Mouse (Mus musculus) lung, embryonic 14.5 days (tissue): ENCODE data around the gene Plekha6. TPM values are rescaled to one million over a fixed set of nuclear protein-coding genes. Genes with fewer than 3 reads are reported as not detected.
A peak's percentile ranks its signal among the peaks of the same experiment; 100 is the strongest.

ENCODE experiments used
- ATAC-seq: fragments of 200-750 bp; cut with Nextera tagmentation; 2 replicates; pipeline ENCODE4 v1.8.0; 2017; ENCODE audit warnings: mild to moderate bottlenecking, moderate TSS enrichment, moderate library complexity; ENCODE audit not compliant: insufficient read depth
- DNase-seq: peaks from one replicate; pipeline ENCODE4 v3.0.0-alpha.2; 2015
- H3K27ac ChIP-seq: fragments of 300-500 bp; sonication (generic); 2 replicates; pipeline ENCODE4 v1.5.1; 2014; ENCODE audit warnings: low read depth, mild to moderate bottlenecking, moderate library complexity
- H3K27me3 ChIP-seq: fragments of 300-500 bp; sonication (generic); 2 replicates; pipeline ENCODE4 v1.6.1; 2014; ENCODE audit warnings: low read length, control low read depth; ENCODE audit not compliant: insufficient read depth
- H3K36me3 ChIP-seq: fragments of 300-500 bp; sonication (generic); 2 replicates; pipeline ENCODE4 v1.6.1; 2014; ENCODE audit warnings: control low read depth; ENCODE audit not compliant: insufficient read depth
- H3K4me1 ChIP-seq: fragments of 300-500 bp; sonication (generic); 2 replicates; pipeline ENCODE4 v1.6.1; 2014; ENCODE audit warnings: antibody characterized with exemption, control low read depth; ENCODE audit not compliant: insufficient read depth
- H3K4me2 ChIP-seq: fragments of 300-500 bp; sonication (generic); 2 replicates; pipeline ENCODE4 v1.6.1; 2014; ENCODE audit warnings: mild to moderate bottlenecking
- H3K4me3 ChIP-seq: fragments of 300-500 bp; sonication (generic); 2 replicates; pipeline ENCODE4 v1.5.1; 2014; ENCODE audit warnings: low read depth, low read length
- H3K9ac ChIP-seq: fragments of 300-500 bp; sonication (generic); 2 replicates; pipeline ENCODE4 v1.6.1; 2014
- H3K9me3 ChIP-seq: fragments of 300-500 bp; sonication (generic); 2 replicates; pipeline ENCODE4 v1.6.1; 2016; ENCODE audit warnings: low read depth, low read length, control low read depth
- CTCF ChIP-seq: IDR thresholded peaks from 2 replicates; pipeline ENCODE4 v1.5.1; 2016; ENCODE audit warnings: antibody characterized with exemption, low read depth
- WGBS: fragments of 180-500 bp; shearing (Covaris S2); extraction: QIAGEN DNeasy Blood & Tissue Kit; methylation state at CpG from one replicate; pipeline ENCODE4 v1.1.7; 2014; 5-methylcytosine and 5-hydroxymethylcytosine counted together
- polyA plus RNA-seq: library from polyadenylated mRNA; unstranded; fragments of >200 nt; fragmentation: Nextera tagmentation; extraction: Ambion mirVana; gene quantifications from 2 replicates; pipeline ENCODE4 v1.2.1, GENCODE M21; 2014

The Plekha6 gene
- polyA plus RNA-seq, 1 experiment from 2014 or later: 6.7 TPM

DNA sequence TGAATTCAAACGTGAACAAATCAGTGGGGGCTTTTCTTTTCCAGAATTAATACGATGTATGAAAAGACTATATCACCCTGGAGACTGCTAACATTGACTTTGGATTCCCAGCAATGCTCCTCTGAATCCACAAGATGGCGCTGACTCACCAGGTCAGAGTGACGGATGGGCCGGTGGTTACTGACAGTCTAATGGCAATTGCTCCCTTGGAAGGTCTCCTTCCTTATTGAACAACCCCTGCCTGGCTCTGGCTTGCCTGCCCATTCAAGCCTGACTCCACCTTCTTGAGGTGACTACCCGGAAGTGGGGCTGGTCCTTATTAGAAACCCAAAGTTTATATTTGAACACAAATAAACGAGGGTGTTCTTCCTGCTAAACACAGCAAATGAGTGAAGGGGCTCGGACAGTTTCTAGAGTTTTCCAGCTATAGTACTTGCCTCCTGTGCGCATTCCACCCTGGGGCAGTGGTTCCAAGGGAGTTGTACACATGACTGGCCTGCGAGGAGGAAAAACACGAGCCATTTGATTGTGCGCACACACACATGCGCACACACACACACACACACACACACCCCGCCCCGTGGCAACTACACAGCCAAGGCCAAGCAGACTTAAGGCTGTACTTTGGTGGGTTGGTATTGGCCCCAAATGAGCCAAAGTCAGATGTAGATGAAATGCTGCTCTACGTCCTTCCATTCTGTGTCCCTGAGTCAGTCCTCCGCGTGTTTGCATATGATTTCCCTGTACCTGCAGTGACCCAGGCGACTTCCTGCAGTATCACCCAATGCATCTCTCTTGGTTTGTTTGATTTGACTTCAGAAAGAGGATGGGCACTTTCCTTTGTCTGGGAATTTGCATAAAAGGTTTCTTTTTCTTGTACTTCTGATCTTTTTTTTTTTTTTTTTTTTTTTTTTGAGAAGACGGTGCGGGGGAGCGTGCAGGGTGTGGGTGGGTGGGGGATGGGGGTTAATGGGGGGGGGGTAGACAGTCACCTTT, 17.7 kb upstream of the Plekha6 start:
- ATAC-seq (no peak), DNase-seq (peak; percentile 84)
- no peaks in the 10 kb centered on the region; the same call in 1 of the 2 replicates for H3K9me3 ChIP-seq
- no peaks in the 10 kb centered on the region for H3K4me1 ChIP-seq
- H3K9ac ChIP-seq: no peak overlapping the region
- no peaks in the 10 kb centered on the region for H3K27me3 ChIP-seq
- peak; percentile 89 for TF ChIP-seq CTCF
- WGBS: 55% methylated on average over 22 of the region's 22 CpGs
- H3K4me3 ChIP-seq: no peak overlapping the region
- H3K36me3 ChIP-seq: peaks cover 6% of the 10 kb centered on the region; the same call in 1 of the 2 replicates
- no peak overlapping the region for H3K4me2 ChIP-seq
- no peak overlapping the region for H3K27ac ChIP-seq

DNA sequence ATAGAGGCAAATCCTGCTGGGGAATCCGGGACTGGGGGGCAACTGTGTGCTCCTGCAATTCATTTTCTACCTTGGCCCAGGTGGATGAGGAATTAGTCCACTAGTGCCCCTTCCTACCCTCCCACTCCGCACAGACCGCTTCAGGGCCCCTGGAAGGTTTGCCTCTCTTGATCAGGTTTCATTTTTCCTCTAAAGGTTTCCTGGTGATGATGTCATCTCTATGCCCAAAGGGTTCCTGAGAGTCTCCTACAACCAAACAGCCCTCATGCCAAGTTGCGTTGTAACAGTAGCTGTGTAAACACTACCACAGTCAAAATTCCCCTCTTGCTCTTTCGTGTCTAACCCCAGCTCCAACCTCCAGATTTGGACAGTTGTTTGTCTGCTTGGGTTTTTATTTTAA, 16.7 kb upstream of the Plekha6 start:
- ATAC-seq: no peak
- no peak for DNase-seq
- 56% methylated on average over 5 of the region's 5 CpGs for WGBS
- no peak overlapping the region for H3K4me2 ChIP-seq
- H3K9ac ChIP-seq: no peak overlapping the region
- H3K36me3 ChIP-seq: no peaks in the 10 kb centered on the region
- H3K4me3 ChIP-seq: no peak overlapping the region
- TF ChIP-seq CTCF: no peak
- H3K27ac ChIP-seq: no peak overlapping the region
- H3K9me3 ChIP-seq: no peaks in the 10 kb centered on the region; the same call in 1 of the 2 replicates
- H3K4me1 ChIP-seq: no peaks in the 10 kb centered on the region
- H3K27me3 ChIP-seq: no peaks in the 10 kb centered on the region

DNA sequence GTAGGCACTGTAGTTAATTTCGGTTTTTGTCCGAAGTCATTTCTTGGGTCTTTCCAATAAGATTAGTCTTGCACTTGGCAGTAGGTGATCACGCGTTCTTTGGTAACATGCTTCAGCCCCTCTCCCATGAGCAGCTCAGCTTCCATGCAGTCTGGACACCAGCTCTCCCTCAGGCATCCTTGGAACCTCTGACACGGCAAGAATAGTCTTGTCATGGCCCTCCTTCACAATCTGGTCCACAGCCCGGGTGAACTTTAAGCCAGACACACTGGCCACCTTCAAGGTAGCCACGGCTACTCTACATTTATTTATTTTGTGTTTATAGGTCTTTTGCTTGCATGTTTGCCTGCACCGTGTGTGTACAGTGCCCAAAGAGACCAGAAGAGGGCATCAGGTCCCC, 15.9 kb upstream of the Plekha6 start:
- H3K4me1 ChIP-seq: no peaks in the 10 kb centered on the region
- H3K4me2 ChIP-seq: no peak overlapping the region
- TF ChIP-seq CTCF: no peak
- no peaks in the 10 kb centered on the region for H3K27me3 ChIP-seq
- WGBS: 91% methylated on average over 8 of the region's 8 CpGs
- no peak for ATAC-seq
- no peak overlapping the region for H3K9ac ChIP-seq
- no peaks in the 10 kb centered on the region; the same call in 1 of the 2 replicates for H3K9me3 ChIP-seq
- no peaks in the 10 kb centered on the region for H3K36me3 ChIP-seq
- H3K4me3 ChIP-seq: no peak overlapping the region
- no peak for DNase-seq
- H3K27ac ChIP-seq: no peak overlapping the region

- Histone ChIP-seq H3K36me3 (no peaks in the 10 kb centered on the region), H3K9me3 (no peaks in the 10 kb centered on the region; the same call in 1 of the 2 replicates), H3K4me3 (no peak overlapping the region), H3K9ac (no peak overlapping the region), H3K27ac (no peak overlapping the region), H3K4me2 (no peak overlapping the region), H3K4me1 (no peaks in the 10 kb centered on the region), H3K27me3 (no peaks in the 10 kb centered on the region)
- no peak for TF ChIP-seq CTCF
- DNase-seq (no peak), ATAC-seq (no peak)
- WGBS: 96% methylated on average over 2 of the region's 2 CpGs
Observed at GRCm38 (mm10) chr1:133150556-133150955, 13.5 kb upstream of the Plekha6 start.

- no peak for DNase-seq
- Histone ChIP-seq H3K4me3 (no peak overlapping the region), H3K4me1 (no peaks in the 10 kb centered on the region), H3K27me3 (0 out of 2 replicates have a peak, but pooled peaks cover 6% of the 10 kb centered on the region), H3K4me2 (no peak overlapping the region), H3K9ac (no peak overlapping the region), H3K36me3 (no peaks in the 10 kb centered on the region), H3K27ac (no peak overlapping the region), H3K9me3 (no peaks in the 10 kb centered on the region; the same call in 1 of the 2 replicates)
- TF ChIP-seq CTCF: no peak
- ATAC-seq: no peak
- WGBS: 90% methylated on average over 3 of the region's 3 CpGs
Observed at GRCm38 (mm10) chr1:133152213-133152612, 11.8 kb upstream of the Plekha6 start.

DNA sequence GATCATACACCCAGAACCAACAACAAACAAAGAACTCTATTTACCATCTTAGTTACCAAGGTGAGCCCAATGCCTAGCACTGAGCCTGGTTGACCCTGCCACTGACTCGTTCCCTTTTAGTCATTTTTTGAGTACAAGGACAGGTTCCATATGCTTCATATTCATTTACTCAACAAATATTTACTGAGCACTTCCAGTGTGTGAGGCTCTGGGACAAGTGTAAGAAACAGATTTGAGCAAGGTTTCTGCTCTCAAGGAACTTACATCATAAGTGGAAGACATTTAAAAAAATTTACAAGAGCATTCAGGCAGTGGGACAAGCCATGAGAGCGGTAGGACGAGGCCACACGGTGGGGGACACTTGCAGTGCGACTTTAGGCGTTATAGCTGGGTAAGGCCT, 8.7 kb upstream of the Plekha6 start:
- no peak overlapping the region for H3K4me2 ChIP-seq
- H3K4me1 ChIP-seq: no peaks in the 10 kb centered on the region
- DNase-seq: no peak
- H3K4me3 ChIP-seq: no peak overlapping the region
- TF ChIP-seq CTCF: no peak
- H3K36me3 ChIP-seq: no peaks in the 10 kb centered on the region
- H3K9me3 ChIP-seq: no peaks in the 10 kb centered on the region
- WGBS: 57% methylated on average over 6 of the region's 6 CpGs
- no peak overlapping the region for H3K27ac ChIP-seq
- H3K9ac ChIP-seq: no peak overlapping the region
- 0 out of 2 replicates have a peak, but pooled peaks cover 6% of the 10 kb centered on the region for H3K27me3 ChIP-seq
- no peak for ATAC-seq

- peak overlapping the region; percentile 48 for H3K4me2 ChIP-seq
- H3K36me3 ChIP-seq: no peaks in the 10 kb centered on the region
- H3K9ac ChIP-seq: no peak overlapping the region
- no peak for TF ChIP-seq CTCF
- H3K9me3 ChIP-seq: no peaks in the 10 kb centered on the region
- peak; percentile 88 for DNase-seq
- ATAC-seq: peak; percentile 75
- no peak overlapping the region for H3K4me3 ChIP-seq
- H3K4me1 ChIP-seq: no peaks in the 10 kb centered on the region
- 15% methylated on average over 7 of the region's 7 CpGs for WGBS
- H3K27me3 ChIP-seq: peaks cover 33% of the 10 kb centered on the region
- H3K27ac ChIP-seq: peak overlapping the region; percentile 66
Observed at GRCm38 (mm10) chr1:133159128-133159564, 4.9 kb upstream of the Plekha6 start.
